Mouse (Mus musculus) ES-E14 (cell line): ENCODE data around the gene Csnk1e. TPM values are rescaled to one million over a fixed set of nuclear protein-coding genes. Genes with fewer than 3 reads are reported as not detected.

Experiments
- DNase-seq: peaks from one replicate; pipeline ENCODE4 v3.0.0-alpha.2; 2013; ENCODE audit warnings: low read depth, low spot score
- H3K27ac ChIP-seq: 2 replicates; pipeline ENCODE4 v1.5.1; 2012; ENCODE audit warnings: low read depth, mild to moderate bottlenecking, low read length, moderate library complexity, mixed read lengths; ENCODE audit not compliant: poor library complexity, insufficient read depth, severe bottlenecking
- H3K36me3 ChIP-seq: 2 replicates; pipeline ENCODE4 v1.6.1; 2012; ENCODE audit warnings: mild to moderate bottlenecking, low read length, moderate library complexity, mixed read lengths; ENCODE audit not compliant: control insufficient read depth, poor library complexity, insufficient read depth, severe bottlenecking
- H3K4me1 ChIP-seq, 2 experiments: fragments of 150-350 bp in 1 of 2; sonication (generic) in 1 of 2; 2 replicates each; pipeline ENCODE4 v1.6.1; 2012; ENCODE audit warnings: low read length in 2 of 2, mild to moderate bottlenecking in 1 of 2, mixed read lengths in 1 of 2; ENCODE audit not compliant: control insufficient read depth in 2 of 2, insufficient read depth in 2 of 2, poor library complexity in 1 of 2
- H3K4me3 ChIP-seq, 2 experiments: fragments of 150-350 bp in 1 of 2; sonication (generic) in 1 of 2; 2 replicates each; pipeline ENCODE4 v1.5.1; 2012; ENCODE audit warnings: low read length in 2 of 2, low read depth in 1 of 2, mild to moderate bottlenecking in 1 of 2, mixed read lengths in 1 of 2; ENCODE audit not compliant: insufficient read depth in 1 of 2, poor library complexity in 1 of 2, severe bottlenecking in 1 of 2
- H3K9ac ChIP-seq: 2 replicates; pipeline ENCODE4 v1.6.1; 2012; ENCODE audit warnings: low read depth, mild to moderate bottlenecking, low read length, mixed read lengths; ENCODE audit not compliant: poor library complexity, insufficient read depth, severe bottlenecking
- H3K9me3 ChIP-seq: fragments of 150-350 bp; sonication (generic); 2 replicates; pipeline ENCODE4 v1.6.1; 2012; ENCODE audit warnings: low read depth, mild to moderate bottlenecking, low read length; ENCODE audit not compliant: control insufficient read depth, insufficient read depth
- CHD2 ChIP-seq: IDR thresholded peaks from 2 replicates; pipeline ENCODE4 v1.6.1; 2014; ENCODE audit warnings: mild to moderate bottlenecking, low read depth, low read length, inconsistent platforms
- HCFC1 ChIP-seq: IDR thresholded peaks from 2 replicates; pipeline ENCODE4 v1.6.1; 2012; ENCODE audit warnings: low read length, inconsistent platforms, borderline replicate concordance; ENCODE audit not compliant: insufficient read depth
- MAFK ChIP-seq: IDR thresholded peaks from 2 replicates; pipeline ENCODE4 v1.6.1; 2014; ENCODE audit warnings: mild to moderate bottlenecking, low read depth, low read length, inconsistent platforms; ENCODE audit not compliant: insufficient read depth
- ZC3H11A ChIP-seq: IDR thresholded peaks from 2 replicates; pipeline ENCODE4 v1.6.1; 2012; ENCODE audit warnings: low read depth, mild to moderate bottlenecking, inconsistent platforms, low read length, borderline replicate concordance
- ZNF384 ChIP-seq: IDR thresholded peaks from 2 replicates; pipeline ENCODE4 v1.6.1; 2012; ENCODE audit warnings: low read depth, low read length, inconsistent platforms
- in situ Hi-C, 2 experiments: fragments of 600-800 bp; cut with MboI; formaldehyde crosslinking; loops; one replicate each; pipeline ENCODE4 v1.15.1; 2025; ENCODE audit warnings: low sequenced_read_pairs in 2 of 2, inconsistent platforms in 1 of 2; ENCODE audit not compliant: unreplicated experiment in 2 of 2
- total RNA-seq: library from RNA; depleted of rRNA; stranded (reverse); fragments of 300-350 nt; gene quantifications from 2 replicates; pipeline ENCODE4 v1.2.3, GENCODE M21; 2012

Gene Csnk1e
- total RNA-seq, 1 experiment, result 82.0 TPM

GRCm38 (mm10) chr15:79453831-79454230 lies 1.5 kb downstream of the Csnk1e start:
- TF ChIP-seq CHD2 (no peak), ZC3H11A (no peak), MAFK (no peak), ZNF384 (no peak), HCFC1 (no peak)
- no peak overlapping the region for H3K9ac ChIP-seq
- H3K4me3 ChIP-seq, result no peak overlapping the region
- no peaks in the 10 kb centered on the region for H3K9me3 ChIP-seq
- no peak for DNase-seq
- peak overlapping the region; percentile 4; the same call in 1 of the 2 replicates for H3K27ac ChIP-seq
- in situ Hi-C loops, result no loop called here
- H3K4me1 ChIP-seq, result peaks cover 8 to 28% of the 10 kb centered on the region in 2 experiments; a peak in 3 of 4 replicates
- no peaks in the 10 kb centered on the region for H3K36me3 ChIP-seq

GRCm38 (mm10) chr15:79448041-79448440 lies 7.3 kb downstream of the Csnk1e start:
- in situ Hi-C loops, result no loop called here

GRCm38 (mm10) chr15:79445786-79446654 lies 9.3 kb downstream of the Csnk1e start:
- H3K4me1 ChIP-seq, result peaks cover 2 to 25% of the 10 kb centered on the region in 2 experiments; a peak in 3 of 4 replicates
- TF ChIP-seq ZC3H11A, result no peak
- TF ChIP-seq HCFC1, result no peak
- TF ChIP-seq ZNF384, result no peak
- TF ChIP-seq MAFK, result no peak
- TF ChIP-seq CHD2, result no peak
- H3K36me3 ChIP-seq, result no peaks in the 10 kb centered on the region
- H3K9me3 ChIP-seq, result no peaks in the 10 kb centered on the region
- no peak overlapping the region for H3K27ac ChIP-seq
- H3K9ac ChIP-seq, result no peak overlapping the region
- DNase-seq, result no peak
- in situ Hi-C loops, result no loop called here
- no peak overlapping the region for H3K4me3 ChIP-seq

More at GRCm38 (mm10) chr15:79448041-79448440, 7.3 kb downstream of the Csnk1e start:
- Histone ChIP-seq H3K9me3 (no peaks in the 10 kb centered on the region), H3K27ac (no peak overlapping the region), H3K9ac (no peak overlapping the region), H3K4me1 (peaks cover 4 to 26% of the 10 kb centered on the region in 2 experiments), H3K4me3 (no peak overlapping the region), H3K36me3 (no peaks in the 10 kb centered on the region)
- TF ChIP-seq ZC3H11A, result no peak
- peak; percentile 56; the same call in 1 of the 2 replicates for TF ChIP-seq ZNF384
- no peak for DNase-seq

GRCm38 (mm10) chr15:79443856-79444410 lies 11.4 kb downstream of the Csnk1e start:
- no peaks in the 10 kb centered on the region for H3K36me3 ChIP-seq
- no peak overlapping the region for H3K27ac ChIP-seq
- TF ChIP-seq MAFK (no peak), ZNF384 (no peak), ZC3H11A (no peak), CHD2 (no peak), HCFC1 (no peak)
- H3K4me3 ChIP-seq, result no peak overlapping the region
- in situ Hi-C loops, result no loop called here
- peaks cover 4 to 34% of the 10 kb centered on the region in 2 experiments; a peak in 3 of 4 replicates for H3K4me1 ChIP-seq
- peak overlapping the region; percentile 31; the same call in 1 of the 2 replicates for H3K9ac ChIP-seq
- no peak for DNase-seq
- H3K9me3 ChIP-seq, result no peaks in the 10 kb centered on the region
